Mouse (Mus musculus): ENCODE measurements around the gene Stpg1. TPM values are rescaled to one million over a fixed set of nuclear protein-coding genes. Genes with fewer than 3 reads are reported as not detected.

Stpg1 gene
- polyA plus RNA-seq (2014; fragmentation: Illumina TruSeq; extraction: RNeasy Lipid Tissue Mini Kit (QIAGEN cat#74804); ENCODE audit: low read depth, low replicate concordance): 0.40 TPM

GRCm38 (mm10) chr4:135494521-135495396 lies at the start of gene Stpg1, which contains the start of gene Nipal3:
Gene Stpg1 (plus strand): TSS chr4:135494790.
Gene Nipal3 (minus strand): TSS chr4:135495038.

GRCm38 (mm10) chr4:135573251-135573808 lies 78.7 kb downstream of the Stpg1 start, which contains the start of gene Grhl3:
Gene Grhl3 (minus strand): TSS chr4:135573630.

Other genes starting within 250 kb of the Stpg1 start
- gene Clic4, start 222.0 kb upstream of the Stpg1 start, polyA plus RNA-seq (2014; fragmentation: Illumina TruSeq; extraction: RNeasy Lipid Tissue Mini Kit (QIAGEN cat#74804); ENCODE audit: low read depth, low replicate concordance): 158 TPM
- 151 TPM for gene Srrm1, start 141.5 kb upstream of the Stpg1 start, polyA plus RNA-seq (2014; fragmentation: Illumina TruSeq; extraction: RNeasy Lipid Tissue Mini Kit (QIAGEN cat#74804); ENCODE audit: low read depth, low replicate concordance)
- gene Ncmap, start 96.6 kb upstream of the Stpg1 start, polyA plus RNA-seq (2014; fragmentation: Illumina TruSeq; extraction: RNeasy Lipid Tissue Mini Kit (QIAGEN cat#74804); ENCODE audit: low read depth, low replicate concordance): 0.32 TPM
- gene Rcan3, start 60.9 kb upstream of the Stpg1 start, polyA plus RNA-seq (2014; fragmentation: Illumina TruSeq; extraction: RNeasy Lipid Tissue Mini Kit (QIAGEN cat#74804); ENCODE audit: low read depth, low replicate concordance): 9.6 TPM
- gene Nipal3, start 248 bp downstream of the Stpg1 start, polyA plus RNA-seq (2014; fragmentation: Illumina TruSeq; extraction: RNeasy Lipid Tissue Mini Kit (QIAGEN cat#74804); ENCODE audit: low read depth, low replicate concordance): 6.9 TPM
- gene Grhl3, start 78.8 kb downstream of the Stpg1 start, polyA plus RNA-seq (2014; fragmentation: Illumina TruSeq; extraction: RNeasy Lipid Tissue Mini Kit (QIAGEN cat#74804); ENCODE audit: low read depth, low replicate concordance): not detected
- 0.69 TPM for gene Ifnlr1, start 191.5 kb downstream of the Stpg1 start, polyA plus RNA-seq (2014; fragmentation: Illumina TruSeq; extraction: RNeasy Lipid Tissue Mini Kit (QIAGEN cat#74804); ENCODE audit: low read depth, low replicate concordance)
- 0.32 TPM for gene Il22ra1, start 233.4 kb downstream of the Stpg1 start, polyA plus RNA-seq (2014; fragmentation: Illumina TruSeq; extraction: RNeasy Lipid Tissue Mini Kit (QIAGEN cat#74804); ENCODE audit: low read depth, low replicate concordance)

All from kidney, adult 10 weeks (tissue).